Mouse (Mus musculus): Measurements from ENCODE around the gene Emc7. TPM values are rescaled to one million over a fixed set of nuclear protein-coding genes. Genes with fewer than 3 reads are reported as not detected.
"Not testable (repeated sequence)": the region's sequence is repeated elsewhere in the genome, so short reads cannot be mapped to it uniquely, and the experiment has no call there.

Gene Emc7
- 23.3 and 23.8 TPM in 2 replicates for polyA plus RNA-seq (2014; fragmentation: Nextera tagmentation; extraction: Ambion mirVana)

GRCm38 (mm10) chr2:112454862-112455564 lies at the start of gene Emc7:
TSS of gene Emc7 (plus strand) at chr2:112454997.
- H3K36me3 ChIP-seq (ENCODE audit: control insufficient read depth, insufficient read depth, low read length): no peaks in the 10 kb centered on the region
- H3K4me3 ChIP-seq (ENCODE audit: low read depth, low read length): peak within 1 kb of the TSS; percentile 92
- H3K4me1 ChIP-seq (ENCODE audit: control insufficient read depth, insufficient read depth, low read length): peaks cover 13% of the 10 kb centered on the region
- under 1% methylated on average over 49 of the region's 49 CpGs for WGBS
- peak within 1 kb of the TSS; percentile 92 for H3K9ac ChIP-seq (replicated peaks; ENCODE audit: low read depth, low read length)
- H3K27ac ChIP-seq (ENCODE audit: low read depth, low read length): peak within 1 kb of the TSS; percentile 85
- peak; percentile 99 for ATAC-seq (ENCODE audit: low read depth)
- H3K9me3 ChIP-seq (ENCODE audit: control insufficient read depth, low read length): no peaks in the 10 kb centered on the region
- H3K4me2 ChIP-seq (ENCODE audit: low read depth, low read length): peak within 1 kb of the TSS; percentile 85
- no peaks in the 10 kb centered on the region for H3K27me3 ChIP-seq (ENCODE audit: control insufficient read depth, insufficient read depth, low read length)

DNA sequence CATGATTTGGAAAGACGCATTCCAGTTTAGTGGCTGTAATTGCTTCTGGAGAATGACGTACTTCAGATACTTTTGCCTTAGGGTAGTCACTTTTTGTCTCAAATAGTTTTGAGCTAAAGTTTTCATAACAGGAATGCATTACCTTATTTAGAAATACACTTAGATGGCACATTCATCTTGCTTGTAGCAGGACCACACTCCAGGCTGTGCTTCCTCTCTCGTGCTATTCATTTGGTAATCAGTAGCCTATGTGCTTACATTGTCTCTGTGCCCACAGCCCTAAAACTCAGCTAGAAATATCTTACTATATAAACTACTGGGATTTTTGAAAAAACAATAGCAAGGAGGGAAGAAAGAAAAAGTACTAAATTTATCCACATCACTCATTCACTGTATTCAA lies 47.8 kb upstream of the Emc7 start:
- Histone ChIP-seq H3K36me3 (ENCODE audit: control insufficient read depth, insufficient read depth, low read length) (peaks cover 13% of the 10 kb centered on the region; the same call in 1 of the 2 replicates), H3K27ac (ENCODE audit: low read depth, low read length) (no peak overlapping the region), H3K27me3 (ENCODE audit: control insufficient read depth, insufficient read depth, low read length) (no peaks in the 10 kb centered on the region), H3K4me1 (ENCODE audit: control insufficient read depth, insufficient read depth, low read length) (no peaks in the 10 kb centered on the region), H3K9me3 (ENCODE audit: control insufficient read depth, low read length) (no peaks in the 10 kb centered on the region), H3K4me3 (ENCODE audit: low read depth, low read length) (no peak overlapping the region), H3K4me2 (ENCODE audit: low read depth, low read length) (no peak overlapping the region), H3K9ac (replicated peaks; ENCODE audit: low read depth, low read length) (no peak overlapping the region)
- ATAC-seq (ENCODE audit: low read depth): no peak
- WGBS: 92% methylated on average over 3 of the region's 3 CpGs

DNA sequence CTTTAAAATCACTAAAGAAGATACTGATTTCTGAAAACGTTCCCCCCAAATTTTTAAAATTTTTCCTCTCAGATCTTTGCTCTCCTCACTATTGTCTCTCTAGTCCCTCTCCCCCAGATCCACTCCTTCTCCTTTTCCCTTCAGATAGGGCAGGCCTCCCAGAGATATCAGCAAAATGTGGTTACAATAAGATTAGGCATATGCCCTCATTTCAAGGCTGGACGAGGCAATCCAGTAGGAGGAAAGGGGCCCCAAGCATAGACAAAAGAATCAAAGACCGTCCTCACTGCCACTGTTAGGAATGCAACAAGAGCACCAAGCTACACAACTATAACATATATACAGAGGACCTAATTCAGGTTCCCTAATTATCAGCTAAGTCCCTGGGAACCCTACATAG lies 29.5 kb upstream of the Emc7 start:
- Histone ChIP-seq H3K4me1 (ENCODE audit: control insufficient read depth, insufficient read depth, low read length) (no peaks in the 10 kb centered on the region), H3K9ac (replicated peaks; ENCODE audit: low read depth, low read length) (no peak overlapping the region), H3K27me3 (ENCODE audit: control insufficient read depth, insufficient read depth, low read length) (no peaks in the 10 kb centered on the region), H3K4me2 (ENCODE audit: low read depth, low read length) (no peak overlapping the region), H3K27ac (ENCODE audit: low read depth, low read length) (no peak overlapping the region), H3K9me3 (ENCODE audit: control insufficient read depth, low read length) (no peaks in the 10 kb centered on the region), H3K4me3 (ENCODE audit: low read depth, low read length) (no peak overlapping the region), H3K36me3 (ENCODE audit: control insufficient read depth, insufficient read depth, low read length) (no peaks in the 10 kb centered on the region)
- 81% methylated on average over 3 of the region's 3 CpGs for WGBS
- ATAC-seq (ENCODE audit: low read depth): no peak

DNA sequence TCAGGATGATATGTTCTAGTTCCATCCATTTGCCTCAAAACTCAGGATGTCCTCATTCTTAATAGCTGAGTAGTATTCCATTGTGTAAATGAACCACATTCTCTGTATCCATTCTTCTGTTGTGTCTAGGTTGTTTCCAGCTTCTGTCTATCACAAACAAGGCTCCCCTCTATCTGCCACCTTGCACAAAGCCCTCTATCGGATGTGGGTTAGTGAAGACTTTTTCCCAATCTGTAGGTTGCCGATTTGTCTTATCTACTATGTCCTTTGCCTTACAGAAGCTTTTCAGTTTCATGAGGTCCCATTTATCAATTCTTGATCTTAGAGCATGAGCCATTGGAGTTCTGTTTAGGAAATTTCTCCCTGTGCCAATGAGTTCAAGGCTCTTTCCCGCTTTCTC lies 26.3 kb upstream of the Emc7 start:
- WGBS: 92% methylated on average over 3 of the region's 3 CpGs
- not testable (repeated sequence) for H3K36me3 ChIP-seq (ENCODE audit: control insufficient read depth, insufficient read depth, low read length); ATAC-seq (ENCODE audit: low read depth); H3K27me3 ChIP-seq (ENCODE audit: control insufficient read depth, insufficient read depth, low read length); H3K4me3 ChIP-seq (ENCODE audit: low read depth, low read length); H3K9ac ChIP-seq (replicated peaks; ENCODE audit: low read depth, low read length); H3K4me1 ChIP-seq (ENCODE audit: control insufficient read depth, insufficient read depth, low read length); H3K9me3 ChIP-seq (ENCODE audit: control insufficient read depth, low read length); H3K27ac ChIP-seq (ENCODE audit: low read depth, low read length); H3K4me2 ChIP-seq (ENCODE audit: low read depth, low read length)

GRCm38 (mm10) chr2:112429665-112430064 lies 25.1 kb upstream of the Emc7 start:
- H3K9me3 ChIP-seq (ENCODE audit: control insufficient read depth, low read length): no peaks in the 10 kb centered on the region
- H3K4me2 ChIP-seq (ENCODE audit: low read depth, low read length): no peak overlapping the region
- 93% methylated on average over 4 of the region's 4 CpGs for WGBS

GRCm38 (mm10) chr2:112430403-112430802 lies 24.4 kb upstream of the Emc7 start:
- Histone ChIP-seq H3K27ac (ENCODE audit: low read depth, low read length) (no peak overlapping the region), H3K9me3 (ENCODE audit: control insufficient read depth, low read length) (no peaks in the 10 kb centered on the region), H3K4me1 (ENCODE audit: control insufficient read depth, insufficient read depth, low read length) (no peaks in the 10 kb centered on the region), H3K36me3 (ENCODE audit: control insufficient read depth, insufficient read depth, low read length) (no peaks in the 10 kb centered on the region), H3K9ac (replicated peaks; ENCODE audit: low read depth, low read length) (no peak overlapping the region), H3K4me2 (ENCODE audit: low read depth, low read length) (no peak overlapping the region), H3K27me3 (ENCODE audit: control insufficient read depth, insufficient read depth, low read length) (no peaks in the 10 kb centered on the region), H3K4me3 (ENCODE audit: low read depth, low read length) (no peak overlapping the region)
- WGBS: 80% methylated on average over 5 of the region's 5 CpGs
- ATAC-seq (ENCODE audit: low read depth): no peak

More at GRCm38 (mm10) chr2:112429665-112430064, 25.1 kb upstream of the Emc7 start:
- Histone ChIP-seq H3K36me3 (ENCODE audit: control insufficient read depth, insufficient read depth, low read length) (no peaks in the 10 kb centered on the region), H3K27ac (ENCODE audit: low read depth, low read length) (no peak overlapping the region), H3K4me3 (ENCODE audit: low read depth, low read length) (no peak overlapping the region), H3K9ac (replicated peaks; ENCODE audit: low read depth, low read length) (no peak overlapping the region), H3K4me1 (ENCODE audit: control insufficient read depth, insufficient read depth, low read length) (no peaks in the 10 kb centered on the region), H3K27me3 (ENCODE audit: control insufficient read depth, insufficient read depth, low read length) (no peaks in the 10 kb centered on the region)
- ATAC-seq (ENCODE audit: low read depth): no peak

GRCm38 (mm10) chr2:112432523-112432922 lies 22.3 kb upstream of the Emc7 start:
- no peak overlapping the region for H3K9ac ChIP-seq (replicated peaks; ENCODE audit: low read depth, low read length)
- no peak overlapping the region for H3K4me3 ChIP-seq (ENCODE audit: low read depth, low read length)
- H3K27ac ChIP-seq (ENCODE audit: low read depth, low read length): no peak overlapping the region
- no peaks in the 10 kb centered on the region for H3K36me3 ChIP-seq (ENCODE audit: control insufficient read depth, insufficient read depth, low read length)
- H3K27me3 ChIP-seq (ENCODE audit: control insufficient read depth, insufficient read depth, low read length): no peaks in the 10 kb centered on the region
- H3K4me1 ChIP-seq (ENCODE audit: control insufficient read depth, insufficient read depth, low read length): no peaks in the 10 kb centered on the region
- no peak for ATAC-seq (ENCODE audit: low read depth)
- H3K9me3 ChIP-seq (ENCODE audit: control insufficient read depth, low read length): no peaks in the 10 kb centered on the region
- H3K4me2 ChIP-seq (ENCODE audit: low read depth, low read length): no peak overlapping the region
- 93% methylated on average over 2 of the region's 2 CpGs for WGBS

DNA sequence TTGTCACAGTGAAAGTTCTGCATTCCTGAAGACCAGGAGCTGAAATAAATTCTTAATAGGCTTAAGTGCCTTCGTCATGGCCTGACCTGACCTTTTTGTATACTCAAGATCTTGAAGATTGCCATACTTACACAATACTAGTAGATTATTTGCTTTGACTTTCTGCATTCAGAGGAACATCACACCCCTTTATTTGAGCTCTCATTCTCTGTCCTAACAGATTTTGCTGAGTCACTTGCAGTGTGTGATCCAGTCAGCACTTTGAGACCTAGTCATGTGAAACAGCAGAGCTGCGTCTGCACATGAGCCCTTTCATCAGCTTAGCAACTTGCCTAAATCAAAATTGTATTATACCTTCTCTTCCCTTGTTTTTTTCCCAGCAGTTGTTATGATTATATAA lies 21.4 kb upstream of the Emc7 start:
- no peak overlapping the region for H3K27ac ChIP-seq (ENCODE audit: low read depth, low read length)
- no peaks in the 10 kb centered on the region for H3K9me3 ChIP-seq (ENCODE audit: control insufficient read depth, low read length)
- H3K27me3 ChIP-seq (ENCODE audit: control insufficient read depth, insufficient read depth, low read length): no peaks in the 10 kb centered on the region
- no peak overlapping the region for H3K4me2 ChIP-seq (ENCODE audit: low read depth, low read length)
- no peaks in the 10 kb centered on the region for H3K36me3 ChIP-seq (ENCODE audit: control insufficient read depth, insufficient read depth, low read length)
- 85% methylated on average over 2 of the region's 2 CpGs for WGBS
- no peak overlapping the region for H3K4me3 ChIP-seq (ENCODE audit: low read depth, low read length)
- H3K9ac ChIP-seq (replicated peaks; ENCODE audit: low read depth, low read length): no peak overlapping the region
- no peak for ATAC-seq (ENCODE audit: low read depth)
- H3K4me1 ChIP-seq (ENCODE audit: control insufficient read depth, insufficient read depth, low read length): no peaks in the 10 kb centered on the region

DNA sequence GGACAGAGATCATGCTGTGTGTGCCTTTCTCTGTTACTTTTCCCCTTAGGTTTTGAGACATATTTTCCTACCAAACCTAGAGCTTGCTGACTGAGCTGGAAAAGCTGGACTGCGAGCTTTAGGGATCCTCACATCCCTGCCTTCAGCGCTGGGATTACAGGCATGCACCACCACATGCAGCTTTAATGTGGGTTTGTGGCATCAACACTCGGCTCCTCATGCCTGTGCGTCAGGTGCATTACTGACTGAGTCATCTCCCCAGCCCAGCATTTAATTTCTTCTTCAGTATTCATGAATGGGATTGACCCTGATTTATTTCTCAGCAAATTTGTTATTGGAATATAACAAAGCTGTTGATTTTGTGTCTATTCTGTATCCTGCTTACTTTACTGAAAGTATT lies 18.5 kb upstream of the Emc7 start:
- no peaks in the 10 kb centered on the region for H3K27me3 ChIP-seq (ENCODE audit: control insufficient read depth, insufficient read depth, low read length)
- H3K36me3 ChIP-seq (ENCODE audit: control insufficient read depth, insufficient read depth, low read length): no peaks in the 10 kb centered on the region
- no peak overlapping the region for H3K4me3 ChIP-seq (ENCODE audit: low read depth, low read length)
- no peak for ATAC-seq (ENCODE audit: low read depth)
- WGBS: 83% methylated on average over 4 of the region's 4 CpGs
- H3K4me1 ChIP-seq (ENCODE audit: control insufficient read depth, insufficient read depth, low read length): no peaks in the 10 kb centered on the region
- H3K27ac ChIP-seq (ENCODE audit: low read depth, low read length): no peak overlapping the region
- no peak overlapping the region for H3K4me2 ChIP-seq (ENCODE audit: low read depth, low read length)
- H3K9me3 ChIP-seq (ENCODE audit: control insufficient read depth, low read length): no peaks in the 10 kb centered on the region
- H3K9ac ChIP-seq (replicated peaks; ENCODE audit: low read depth, low read length): no peak overlapping the region

Data from neural tube, embryonic 14.5 days (tissue).